Mouse (Mus musculus): Measurements from ENCODE around the gene Fat4.

DNA sequence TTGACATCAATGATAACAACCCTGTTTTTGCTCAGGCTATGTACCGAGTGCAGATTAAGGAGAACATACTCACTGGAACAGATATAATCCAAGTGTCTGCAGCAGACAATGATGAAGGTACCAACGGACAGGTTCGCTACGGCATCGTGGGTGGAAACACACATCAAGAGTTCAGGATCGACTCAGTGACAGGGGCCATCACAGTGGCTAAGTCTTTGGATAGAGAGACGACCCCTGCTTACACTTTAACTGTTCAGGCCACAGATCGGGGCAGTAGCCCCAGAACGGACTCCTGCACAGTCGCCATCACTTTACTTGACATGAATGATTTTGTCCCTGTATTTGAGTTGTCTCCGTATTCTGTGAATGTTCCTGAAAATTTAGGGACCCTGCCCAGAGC is 70.4 kb downstream of the Fat4 start:
- TF ChIP-seq POLR2A (IDR thresholded peaks at IDR 0.05; ENCODE audit: borderline replicate concordance, low read depth, low read length) = no peak
- TF ChIP-seq CTCF (IDR thresholded peaks at IDR 0.05; ENCODE audit: low read depth, low read length) = no peak

All from bone marrow macrophage, adult 2 months (primary cell).